Mouse (Mus musculus): ENCODE data around the gene Gipc1. TPM values are rescaled to one million over a fixed set of nuclear protein-coding genes. Genes with fewer than 3 reads are reported as not detected.

Gene Gipc1
- polyA plus RNA-seq, 1 experiment from 2014 or later, result 183 TPM

DNA sequence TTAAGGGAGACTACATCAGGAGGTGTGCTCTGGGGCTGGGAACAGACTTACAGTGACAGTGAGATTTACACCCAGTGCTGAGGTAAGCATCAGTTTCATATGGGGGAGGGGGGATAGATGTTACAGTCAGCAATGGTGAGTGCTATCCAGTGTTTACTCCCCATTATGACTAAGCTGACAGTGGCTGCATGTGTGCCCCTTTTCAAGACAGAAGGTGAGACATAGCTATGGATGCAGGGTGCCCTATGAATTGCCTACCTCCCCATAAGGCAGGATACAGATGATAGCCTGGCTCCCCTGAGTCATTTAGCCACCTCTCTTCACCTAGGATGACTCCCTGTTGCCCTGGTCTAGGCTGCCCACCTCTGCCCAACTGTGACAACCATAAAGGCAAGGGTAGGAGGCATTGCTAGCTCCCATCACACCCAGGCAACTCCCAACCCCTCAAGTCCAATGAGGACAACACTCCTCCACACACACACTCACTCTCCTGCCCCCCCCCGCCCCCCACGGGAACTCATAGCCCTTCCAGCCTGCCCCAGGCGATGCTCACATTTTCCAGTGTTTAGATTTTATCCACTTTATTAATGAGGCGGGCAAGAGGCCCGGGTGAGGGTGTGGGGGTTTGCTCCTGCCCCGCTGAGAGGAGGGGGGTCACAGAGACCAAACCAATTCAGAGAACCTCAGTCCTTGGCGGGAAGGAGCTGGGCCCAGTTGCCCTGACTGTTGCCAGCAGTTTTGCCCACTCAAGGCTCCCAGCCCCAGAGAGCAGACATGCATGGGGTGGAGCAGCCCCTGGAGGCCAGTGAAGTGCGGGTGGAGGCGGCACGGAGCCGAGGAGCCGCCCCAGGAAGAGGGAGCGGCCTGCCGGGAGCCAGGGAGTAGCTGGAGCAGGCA is 13.7 kb downstream of the Gipc1 start, which contains the start of gene Ptger1:
Gene Ptger1 (plus strand): TSS at position 710 of the 897 bp plus-strand sequence.
- Histone ChIP-seq H3K4me3 (replicated peaks) (peak within 1 kb of the TSS; percentile 20), H3K4me2 (peak within 1 kb of the TSS; percentile 75), H3K9me3 (no peaks in the 10 kb centered on the region), H3K27ac (peak within 1 kb of the TSS; percentile 86), H3K9ac (peak within 1 kb of the TSS; percentile 18; the same call in 1 of the 2 replicates), H3K27me3 (replicated peaks) (no peaks in the 10 kb centered on the region), H3K4me1 (peaks cover 67% of the 10 kb centered on the region), H3K36me3 (peaks cover 9% of the 10 kb centered on the region)
- peak; percentile 32 for ATAC-seq (ENCODE audit: insufficient read depth, low FRiP score, low read depth)
- 14% methylated on average over 14 of the region's 14 CpGs for WGBS

DNA sequence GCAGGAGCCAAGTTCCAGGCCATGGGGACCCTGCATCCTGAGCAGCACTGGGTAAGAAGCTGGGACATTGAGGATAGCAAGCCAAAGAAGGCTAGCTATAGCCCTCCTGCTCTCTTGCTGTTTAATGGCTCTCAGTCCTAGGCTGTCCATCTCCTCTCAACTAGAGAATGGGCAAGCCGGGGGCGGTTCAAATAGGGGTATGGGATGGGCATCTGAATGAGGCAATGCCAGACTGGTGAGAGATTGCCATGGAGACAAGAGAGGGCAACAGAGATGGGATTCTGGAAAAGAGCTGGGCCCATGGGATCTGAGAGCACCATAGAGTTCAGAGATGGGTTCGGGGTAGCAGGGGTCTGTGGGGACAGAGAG is 14.4 kb downstream of the Gipc1 start:
- H3K4me3 ChIP-seq (replicated peaks), result peak overlapping the region; percentile 20
- H3K9ac ChIP-seq, result no peak overlapping the region
- no peaks in the 10 kb centered on the region for H3K27me3 ChIP-seq (replicated peaks)
- H3K4me1 ChIP-seq, result peaks cover 60% of the 10 kb centered on the region
- H3K9me3 ChIP-seq, result no peaks in the 10 kb centered on the region
- peaks cover 15% of the 10 kb centered on the region for H3K36me3 ChIP-seq
- peak overlapping the region; percentile 75 for H3K4me2 ChIP-seq
- no peak; the same call in 1 of the 2 replicates for ATAC-seq (ENCODE audit: insufficient read depth, low FRiP score, low read depth)
- peak overlapping the region; percentile 86 for H3K27ac ChIP-seq
- WGBS, result 85% methylated on average over 3 of the region's 3 CpGs

DNA sequence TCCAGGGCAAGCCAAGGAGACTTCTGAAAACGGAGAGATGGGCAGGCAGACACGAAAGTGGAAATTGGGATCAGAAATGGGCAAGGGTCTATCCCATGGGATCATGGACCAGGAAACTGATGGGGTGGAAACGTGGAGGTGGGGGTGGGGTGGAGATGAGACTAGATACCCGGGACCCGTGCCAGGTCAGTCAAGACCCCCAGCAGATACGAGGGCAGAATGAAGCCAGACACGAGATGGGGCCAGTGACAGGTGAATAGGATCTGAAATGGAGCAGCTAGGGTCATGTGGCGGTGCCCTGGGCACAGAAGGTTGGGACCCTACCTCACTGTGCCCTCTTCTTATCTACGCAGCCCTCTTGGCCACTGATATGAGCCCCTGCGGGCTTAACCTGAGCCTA is 15.0 kb downstream of the Gipc1 start:
- Histone ChIP-seq H3K27ac (no peak overlapping the region; the same call in 1 of the 2 replicates), H3K9me3 (no peaks in the 10 kb centered on the region), H3K27me3 (replicated peaks) (no peaks in the 10 kb centered on the region), H3K9ac (no peak overlapping the region), H3K4me2 (peak overlapping the region; percentile 75), H3K4me3 (replicated peaks) (peak overlapping the region; percentile 35; the same call in 1 of the 2 replicates), H3K36me3 (peaks cover 21% of the 10 kb centered on the region), H3K4me1 (peaks cover 54% of the 10 kb centered on the region)
- no peak for ATAC-seq (ENCODE audit: insufficient read depth, low FRiP score, low read depth)
- 72% methylated on average over 10 of the region's 10 CpGs for WGBS

DNA sequence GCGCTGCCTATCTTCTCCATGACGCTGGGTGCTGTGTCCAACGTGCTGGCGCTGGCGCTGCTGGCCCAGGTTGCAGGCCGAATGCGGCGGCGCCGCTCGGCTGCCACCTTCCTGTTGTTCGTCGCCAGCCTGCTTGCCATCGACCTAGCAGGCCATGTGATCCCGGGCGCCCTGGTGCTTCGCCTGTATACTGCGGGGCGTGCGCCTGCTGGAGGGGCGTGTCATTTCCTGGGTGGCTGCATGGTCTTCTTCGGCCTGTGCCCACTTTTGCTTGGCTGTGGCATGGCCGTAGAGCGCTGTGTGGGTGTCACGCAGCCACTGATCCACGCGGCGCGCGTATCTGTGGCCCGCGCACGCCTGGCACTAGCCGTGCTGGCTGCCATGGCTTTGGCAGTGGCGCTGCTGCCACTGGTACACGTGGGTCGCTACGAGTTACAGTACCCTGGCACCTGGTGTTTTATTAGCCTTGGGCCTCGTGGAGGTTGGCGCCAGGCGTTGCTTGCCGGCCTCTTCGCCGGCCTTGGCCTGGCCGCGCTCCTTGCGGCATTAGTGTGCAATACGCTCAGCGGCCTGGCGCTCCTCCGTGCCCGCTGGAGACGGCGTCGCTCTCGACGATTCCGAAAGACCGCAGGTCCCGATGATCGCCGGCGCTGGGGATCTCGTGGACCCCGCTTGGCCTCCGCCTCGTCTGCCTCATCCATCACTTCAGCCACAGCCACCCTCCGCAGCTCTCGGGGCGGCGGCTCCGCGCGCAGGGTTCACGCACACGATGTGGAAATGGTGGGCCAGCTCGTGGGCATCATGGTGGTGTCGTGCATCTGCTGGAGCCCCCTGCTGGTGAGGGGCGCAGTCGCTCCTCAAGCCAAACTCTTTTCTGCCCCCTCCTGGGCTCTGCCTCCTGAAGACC is 15.8 kb downstream of the Gipc1 start:
- Histone ChIP-seq H3K36me3 (peaks cover 21% of the 10 kb centered on the region), H3K27me3 (replicated peaks) (no peaks in the 10 kb centered on the region), H3K27ac (no peak overlapping the region), H3K4me1 (peaks cover 49% of the 10 kb centered on the region), H3K9ac (0 out of 2 replicates have a peak overlapping the region, but pooled peaks have one; percentile 2), H3K4me3 (replicated peaks) (peak overlapping the region; percentile 35), H3K9me3 (no peaks in the 10 kb centered on the region), H3K4me2 (peak overlapping the region; percentile 75)
- 26% methylated on average over 80 of the region's 80 CpGs for WGBS
- ATAC-seq (ENCODE audit: insufficient read depth, low FRiP score, low read depth), result peak; percentile 16; the same call in 1 of the 2 replicates

DNA sequence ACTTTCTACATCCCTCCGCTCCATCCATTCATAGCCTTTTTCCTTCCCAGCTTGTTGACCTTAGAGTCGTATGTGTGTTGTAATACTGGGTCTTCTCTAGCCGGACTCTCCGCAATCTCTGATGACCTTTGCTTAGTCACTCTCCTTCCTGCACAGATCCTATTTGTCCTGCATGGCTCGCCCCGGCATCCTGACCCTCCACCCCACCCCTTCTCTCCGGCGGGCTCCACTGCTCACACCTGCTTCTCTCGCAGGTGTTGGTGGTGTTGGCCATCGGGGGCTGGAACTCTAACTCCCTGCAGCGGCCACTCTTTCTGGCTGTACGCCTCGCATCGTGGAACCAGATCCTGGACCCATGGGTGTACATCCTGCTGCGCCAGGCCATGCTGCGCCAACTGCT is 16.5 kb downstream of the Gipc1 start:
- no peaks in the 10 kb centered on the region for H3K9me3 ChIP-seq
- H3K27ac ChIP-seq, result no peak overlapping the region
- H3K9ac ChIP-seq, result no peak overlapping the region
- H3K36me3 ChIP-seq, result peaks cover 21% of the 10 kb centered on the region
- peaks cover 49% of the 10 kb centered on the region for H3K4me1 ChIP-seq
- no peak overlapping the region; the same call in 1 of the 2 replicates for H3K4me3 ChIP-seq (replicated peaks)
- no peak for ATAC-seq (ENCODE audit: insufficient read depth, low FRiP score, low read depth)
- WGBS, result 74% methylated on average over 16 of the region's 16 CpGs
- H3K27me3 ChIP-seq (replicated peaks), result no peaks in the 10 kb centered on the region
- H3K4me2 ChIP-seq, result peak overlapping the region; percentile 75

DNA sequence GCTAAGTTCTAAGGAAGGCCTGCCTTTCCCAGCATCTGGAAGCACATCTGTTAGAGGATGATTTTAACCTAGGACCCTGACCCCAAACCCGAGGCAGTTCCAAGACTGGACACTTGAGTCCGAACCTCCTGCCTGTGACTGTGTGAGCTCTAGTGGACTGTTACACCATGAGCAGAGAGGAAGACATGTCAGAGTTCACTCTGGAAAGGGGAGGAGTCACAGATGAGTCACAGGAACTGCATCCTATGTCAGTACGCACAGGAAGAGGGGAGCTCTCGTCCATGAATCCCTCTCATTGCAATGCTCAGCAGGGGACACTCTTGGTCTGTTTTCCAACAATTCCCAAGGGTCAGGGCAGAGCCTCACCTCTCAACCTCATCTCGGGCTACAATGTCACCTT is 20.5 kb downstream of the Gipc1 start:
- H3K4me3 ChIP-seq (replicated peaks), result no peak overlapping the region
- 68% methylated on average over 5 of the region's 5 CpGs for WGBS
- H3K4me1 ChIP-seq, result peaks cover 11% of the 10 kb centered on the region
- no peak overlapping the region for H3K27ac ChIP-seq
- no peaks in the 10 kb centered on the region for H3K9me3 ChIP-seq
- H3K9ac ChIP-seq, result no peak overlapping the region
- no peak overlapping the region for H3K4me2 ChIP-seq
- H3K36me3 ChIP-seq, result peaks cover 27% of the 10 kb centered on the region
- H3K27me3 ChIP-seq (replicated peaks), result no peaks in the 10 kb centered on the region
- no peak for ATAC-seq (ENCODE audit: insufficient read depth, low FRiP score, low read depth)

DNA sequence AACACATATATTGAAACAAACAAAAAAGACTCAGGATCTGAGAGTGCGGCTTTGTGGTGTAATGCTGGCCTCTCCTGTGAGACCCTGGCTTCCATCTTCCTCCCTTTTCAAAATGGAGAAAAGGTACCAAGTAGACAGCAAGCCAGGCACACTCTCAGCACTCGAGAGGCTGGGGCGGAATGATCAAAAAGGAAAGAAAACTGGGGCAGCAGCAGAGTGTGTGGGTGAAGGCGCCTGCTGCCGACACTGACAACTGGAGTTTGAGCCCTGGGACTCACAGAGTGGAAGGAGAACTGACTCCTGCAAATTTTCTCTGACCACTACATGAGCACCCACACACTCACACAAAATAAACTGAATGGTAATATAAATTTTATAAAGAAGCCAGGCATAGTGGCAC is 22.0 kb downstream of the Gipc1 start:
- Histone ChIP-seq H3K9me3 (no peaks in the 10 kb centered on the region), H3K27me3 (replicated peaks) (no peaks in the 10 kb centered on the region), H3K4me3 (replicated peaks) (no peak overlapping the region), H3K27ac (no peak overlapping the region), H3K9ac (no peak overlapping the region), H3K4me2 (no peak overlapping the region), H3K36me3 (peaks cover 41% of the 10 kb centered on the region), H3K4me1 (no peaks in the 10 kb centered on the region)
- ATAC-seq (ENCODE audit: insufficient read depth, low FRiP score, low read depth), result no peak
- 93% methylated on average over 5 of the region's 5 CpGs for whole genome bisulfite sequencing

DNA sequence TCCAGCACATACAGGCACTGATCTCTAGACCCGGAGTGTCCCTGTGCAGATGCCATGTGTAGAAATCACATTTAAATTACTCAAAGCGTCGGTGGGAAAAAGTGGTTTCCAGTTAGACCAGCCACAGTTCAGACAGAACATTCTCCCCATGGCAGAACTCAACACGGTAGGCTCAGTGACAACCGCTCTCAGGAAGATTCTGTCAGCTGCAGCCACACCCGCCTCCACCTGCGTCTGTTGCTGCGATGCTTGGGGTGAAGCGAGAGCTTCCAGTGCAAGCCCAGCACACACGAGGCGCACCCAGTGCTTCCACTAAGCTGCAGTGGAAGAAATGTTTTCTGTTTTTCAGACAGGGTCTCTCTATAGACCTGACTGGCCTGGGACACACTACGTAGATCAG is 27.4 kb downstream of the Gipc1 start:
- Histone ChIP-seq H3K9ac (no peak overlapping the region), H3K9me3 (no peaks in the 10 kb centered on the region), H3K4me2 (no peak overlapping the region), H3K27me3 (replicated peaks) (no peaks in the 10 kb centered on the region), H3K4me3 (replicated peaks) (no peak overlapping the region), H3K36me3 (peaks cover 49% of the 10 kb centered on the region), H3K4me1 (peaks cover 7% of the 10 kb centered on the region; the same call in 1 of the 2 replicates), H3K27ac (no peak overlapping the region)
- ATAC-seq (ENCODE audit: insufficient read depth, low FRiP score, low read depth), result no peak
- WGBS, result 92% methylated on average over 12 of the region's 12 CpGs

DNA sequence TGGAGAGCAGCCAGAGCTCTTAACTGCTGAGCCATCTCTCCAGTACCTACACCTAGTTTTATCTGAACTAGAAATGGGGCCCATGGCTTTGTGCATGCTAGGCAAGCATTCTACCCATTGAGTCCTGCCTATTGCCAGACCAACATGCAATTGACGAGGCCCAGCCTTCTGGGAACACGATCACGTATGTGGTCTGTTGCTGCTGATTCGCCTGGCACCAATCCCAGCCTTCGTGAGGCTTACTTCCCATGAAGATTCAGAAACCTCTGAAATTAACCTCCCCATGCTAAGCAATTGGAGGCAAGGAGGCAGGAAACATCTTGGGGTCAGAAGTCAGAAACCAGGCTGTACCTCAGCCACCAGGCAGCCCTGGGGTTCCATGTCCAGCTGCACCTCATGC is 28.1 kb downstream of the Gipc1 start:
- no peak for ATAC-seq (ENCODE audit: insufficient read depth, low FRiP score, low read depth)
- Histone ChIP-seq H3K27me3 (replicated peaks) (no peaks in the 10 kb centered on the region), H3K27ac (peak overlapping the region; percentile 74), H3K4me3 (replicated peaks) (no peak overlapping the region), H3K4me1 (peaks cover 7% of the 10 kb centered on the region; the same call in 1 of the 2 replicates), H3K9ac (no peak overlapping the region), H3K4me2 (no peak overlapping the region), H3K36me3 (peaks cover 49% of the 10 kb centered on the region), H3K9me3 (no peaks in the 10 kb centered on the region)
- WGBS, result 74% methylated on average over 5 of the region's 5 CpGs

DNA sequence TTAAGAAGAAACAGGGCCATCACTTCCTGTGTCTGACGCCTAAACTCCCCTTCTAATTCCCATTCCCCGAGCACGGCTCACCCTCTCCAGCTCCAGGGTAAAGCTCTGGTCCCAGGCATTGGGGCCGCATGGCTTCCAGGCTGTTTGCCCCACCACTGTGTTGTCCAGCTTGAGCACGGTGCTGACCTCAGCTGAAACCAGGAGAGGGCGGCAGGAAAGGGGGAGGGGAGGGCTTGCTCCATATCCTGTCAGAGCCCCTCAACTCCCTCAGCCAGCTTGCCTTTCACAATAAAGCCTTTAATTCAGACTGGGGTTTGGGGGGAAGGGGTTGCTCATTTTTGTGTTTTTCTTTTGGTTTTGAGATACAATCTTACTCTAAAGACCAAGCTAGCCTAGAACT is 28.6 kb downstream of the Gipc1 start:
- Histone ChIP-seq H3K4me1 (peaks cover 7% of the 10 kb centered on the region; the same call in 1 of the 2 replicates), H3K4me2 (no peak overlapping the region), H3K27me3 (replicated peaks) (no peaks in the 10 kb centered on the region), H3K27ac (peak overlapping the region; percentile 74), H3K9me3 (no peaks in the 10 kb centered on the region), H3K9ac (no peak overlapping the region), H3K4me3 (replicated peaks) (no peak overlapping the region), H3K36me3 (peaks cover 49% of the 10 kb centered on the region)
- 14% methylated on average over 6 of the region's 6 CpGs for WGBS
- ATAC-seq (ENCODE audit: insufficient read depth, low FRiP score, low read depth), result peak; percentile 44; the same call in 1 of the 2 replicates

DNA sequence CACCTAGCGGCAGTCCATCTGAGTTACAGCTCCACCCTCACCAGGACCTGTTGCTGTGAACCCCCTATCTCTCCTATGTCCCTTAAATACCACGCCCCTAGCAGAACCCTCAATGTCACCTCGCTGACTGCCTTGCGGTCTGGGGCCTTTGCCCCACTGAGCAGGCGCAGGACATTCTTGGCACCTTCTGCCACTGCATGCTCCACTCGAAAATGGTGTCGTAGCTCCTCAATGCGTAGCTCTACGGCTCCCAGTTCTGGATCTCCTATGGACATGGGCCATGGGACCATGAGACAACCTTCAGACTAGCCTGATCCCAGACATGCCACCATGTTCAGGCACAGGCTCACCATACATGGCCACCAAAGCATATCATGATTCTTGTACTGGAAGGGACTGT is 32.0 kb downstream of the Gipc1 start:
- Histone ChIP-seq H3K27me3 (replicated peaks) (no peaks in the 10 kb centered on the region), H3K4me1 (peaks cover 7% of the 10 kb centered on the region; the same call in 1 of the 2 replicates), H3K27ac (no peak overlapping the region), H3K4me3 (replicated peaks) (no peak overlapping the region), H3K9me3 (no peaks in the 10 kb centered on the region), H3K36me3 (peaks cover 38% of the 10 kb centered on the region), H3K9ac (no peak overlapping the region), H3K4me2 (no peak overlapping the region)
- WGBS, result 92% methylated on average over 9 of the region's 9 CpGs
- ATAC-seq (ENCODE audit: insufficient read depth, low FRiP score, low read depth), result no peak

All from stomach, embryonic 15.5 days (tissue).